Mouse (Mus musculus): ENCODE results near the gene Apc2. TPM values are rescaled to one million over a fixed set of nuclear protein-coding genes. Genes with fewer than 3 reads are reported as not detected.

Apc2 gene
- polyA plus RNA-seq, 2 experiments: 0.04 TPM; not detected in 1

DNA sequence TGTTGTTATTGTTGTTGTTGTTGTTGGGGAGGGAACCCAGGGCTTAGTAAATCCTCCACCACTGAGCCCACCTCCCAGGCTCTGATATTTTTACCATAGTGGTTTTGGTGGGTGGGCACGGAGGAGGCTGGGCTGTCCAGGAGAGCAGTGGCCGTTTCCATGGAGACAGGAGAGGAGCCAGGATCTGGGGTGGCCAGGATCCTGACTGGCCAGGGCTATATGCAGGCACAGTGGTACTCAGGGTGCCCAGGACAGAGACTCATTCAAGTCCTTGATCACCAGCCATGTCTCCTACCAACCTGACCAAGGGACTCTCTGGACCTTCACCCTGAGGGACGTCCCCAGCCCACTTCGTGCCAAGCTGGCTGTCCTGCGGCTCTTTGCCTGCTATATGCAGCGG, 68.0 kb downstream of the Apc2 start:
- no peak for DNase-seq (ENCODE audit: low read depth in 3 of 3, low spot score in 3 of 3)
- Histone ChIP-seq H3K9me3 (ENCODE audit: control insufficient read depth, low read length) (no peaks in the 10 kb centered on the region), H3K27ac (no peak overlapping the region), H3K4me3 (ENCODE audit: insufficient read depth in 1 of 2, low read depth in 2 of 2, low read length in 2 of 2) (no peak overlapping the region), H3K4me1 (replicated peaks; ENCODE audit: control insufficient read depth in 2 of 2, insufficient read depth in 2 of 2, low read length in 1 of 2) (no peaks in the 10 kb centered on the region), H3K9ac (replicated peaks) (no peak overlapping the region), H3K27me3 (ENCODE audit: control insufficient read depth, insufficient read depth, low read length) (peaks cover 5% of the 10 kb centered on the region), H3K4me2 (ENCODE audit: low read depth) (no peak overlapping the region), H3K36me3 (replicated peaks; ENCODE audit: control insufficient read depth, insufficient read depth, low read depth) (no peaks in the 10 kb centered on the region)
- TF ChIP-seq CTCF (IDR thresholded peaks at IDR 0.05; ENCODE audit: low read depth) (no peak), EP300 (IDR thresholded peaks at IDR 0.05; ENCODE audit: low read depth) (no peak)
- WGBS (ENCODE audit: insufficient replicate concordance): 39% methylated on average over 6 of the region's 6 CpGs
- ATAC-seq (ENCODE audit: insufficient read depth): no peak

GRCm38 (mm10) chr10:80365736-80366135, 70.0 kb downstream of the Apc2 start:
- H3K4me1 ChIP-seq (replicated peaks; ENCODE audit: control insufficient read depth in 2 of 2, insufficient read depth in 2 of 2, low read length in 1 of 2): no peaks in the 10 kb centered on the region
- H3K9ac ChIP-seq (replicated peaks): no peak overlapping the region
- WGBS (ENCODE audit: insufficient replicate concordance): 42% methylated on average over 6 of the region's 6 CpGs
- H3K4me3 ChIP-seq (ENCODE audit: insufficient read depth in 1 of 2, low read depth in 2 of 2, low read length in 2 of 2): no peak overlapping the region
- H3K4me2 ChIP-seq (ENCODE audit: low read depth): no peak overlapping the region
- no peak overlapping the region for H3K27ac ChIP-seq
- H3K36me3 ChIP-seq (replicated peaks; ENCODE audit: control insufficient read depth, insufficient read depth, low read depth): no peaks in the 10 kb centered on the region
- ATAC-seq (ENCODE audit: insufficient read depth) (no peak), DNase-seq (ENCODE audit: low read depth in 3 of 3, low spot score in 3 of 3) (no peak)
- H3K27me3 ChIP-seq (ENCODE audit: control insufficient read depth, insufficient read depth, low read length): peaks cover 4% of the 10 kb centered on the region
- no peaks in the 10 kb centered on the region for H3K9me3 ChIP-seq (ENCODE audit: control insufficient read depth, low read length)
- TF ChIP-seq EP300 (IDR thresholded peaks at IDR 0.05; ENCODE audit: low read depth) (no peak), CTCF (IDR thresholded peaks at IDR 0.05; ENCODE audit: low read depth) (no peak)

Small RNAs within 50 kb of the gene (microRNA-seq; reads per million reads assigned to microRNA genes)
- gene Mir6911: 1.3 reads per million

Other genes with a start within 250 kb of the Apc2 start
- gene Gpx4, start 248.8 kb upstream of the Apc2 start, polyA plus RNA-seq (2012; rRNA removed): 274 and 388 TPM in 2 replicates
- 705 and 724 TPM in 2 replicates for gene Gpx4, start 248.8 kb upstream of the Apc2 start, polyA plus RNA-seq (2014; fragmentation: Nextera tagmentation; extraction: Ambion mirVana)
- 10.0 and 10.1 TPM in 2 replicates for gene Sbno2, start 190.4 kb upstream of the Apc2 start, polyA plus RNA-seq (2012; rRNA removed)
- 6.6 and 7.6 TPM in 2 replicates for gene Sbno2, start 190.4 kb upstream of the Apc2 start, polyA plus RNA-seq (2014; fragmentation: Nextera tagmentation; extraction: Ambion mirVana)
- 80.5 and 88.8 TPM in 2 replicates for gene Stk11, start 180.2 kb upstream of the Apc2 start, polyA plus RNA-seq (2012; rRNA removed)
- 17.4 and 18.9 TPM in 2 replicates for gene Stk11, start 180.2 kb upstream of the Apc2 start, polyA plus RNA-seq (2014; fragmentation: Nextera tagmentation; extraction: Ambion mirVana)
- gene Atp5d, start 157.3 kb upstream of the Apc2 start, polyA plus RNA-seq (2012; rRNA removed): 196 and 211 TPM in 2 replicates
- gene Atp5d, start 157.3 kb upstream of the Apc2 start, polyA plus RNA-seq (2014; fragmentation: Nextera tagmentation; extraction: Ambion mirVana): 249 and 270 TPM in 2 replicates
- gene Cbarp, start 155.1 kb upstream of the Apc2 start, polyA plus RNA-seq (2012; rRNA removed): 1.8 and 2.2 TPM in 2 replicates
- gene Cbarp, start 155.1 kb upstream of the Apc2 start, polyA plus RNA-seq (2014; fragmentation: Nextera tagmentation; extraction: Ambion mirVana): 0.42 and 1.1 TPM in 2 replicates
- gene Midn, start 147.7 kb upstream of the Apc2 start, polyA plus RNA-seq (2012; rRNA removed): 9.1 and 10.3 TPM in 2 replicates
- 5.1 and 5.7 TPM in 2 replicates for gene Midn, start 147.7 kb upstream of the Apc2 start, polyA plus RNA-seq (2014; fragmentation: Nextera tagmentation; extraction: Ambion mirVana)
- gene Cirbp, start 130.0 kb upstream of the Apc2 start, polyA plus RNA-seq (2012; rRNA removed): 19.4 and 19.8 TPM in 2 replicates
- 10.1 and 10.7 TPM in 2 replicates for gene Cirbp, start 130.0 kb upstream of the Apc2 start, polyA plus RNA-seq (2014; fragmentation: Nextera tagmentation; extraction: Ambion mirVana)
- gene 1600002K03Rik, start 123.0 kb upstream of the Apc2 start, polyA plus RNA-seq (2012; rRNA removed): 6.8 and 6.9 TPM in 2 replicates
- gene 1600002K03Rik, start 123.0 kb upstream of the Apc2 start, polyA plus RNA-seq (2014; fragmentation: Nextera tagmentation; extraction: Ambion mirVana): 10.6 and 13.2 TPM in 2 replicates
- gene Efna2, start 116.5 kb upstream of the Apc2 start, polyA plus RNA-seq (2012; rRNA removed): 0.40 and 0.47 TPM in 2 replicates
- gene Efna2, start 116.5 kb upstream of the Apc2 start, polyA plus RNA-seq (2014; fragmentation: Nextera tagmentation; extraction: Ambion mirVana): 0.51 and 0.52 TPM in 2 replicates
- 12.9 and 18.8 TPM in 2 replicates for gene Mum1, start 69.5 kb upstream of the Apc2 start, polyA plus RNA-seq (2012; rRNA removed)
- gene Mum1, start 69.5 kb upstream of the Apc2 start, polyA plus RNA-seq (2014; fragmentation: Nextera tagmentation; extraction: Ambion mirVana): 13.2 and 13.8 TPM in 2 replicates
- 189 and 256 TPM in 2 replicates for gene Ndufs7, start 46.9 kb upstream of the Apc2 start, polyA plus RNA-seq (2012; rRNA removed)
- gene Ndufs7, start 46.9 kb upstream of the Apc2 start, polyA plus RNA-seq (2014; fragmentation: Nextera tagmentation; extraction: Ambion mirVana): 272 and 285 TPM in 2 replicates
- gene Gamt, start 35.0 kb upstream of the Apc2 start, polyA plus RNA-seq (2012; rRNA removed): 36.5 and 41.4 TPM in 2 replicates
- 64.9 and 67.9 TPM in 2 replicates for gene Gamt, start 35.0 kb upstream of the Apc2 start, polyA plus RNA-seq (2014; fragmentation: Nextera tagmentation; extraction: Ambion mirVana)
- gene Dazap1, start 34.5 kb upstream of the Apc2 start, polyA plus RNA-seq (2012; rRNA removed): 54.8 and 75.9 TPM in 2 replicates
- gene Dazap1, start 34.5 kb upstream of the Apc2 start, polyA plus RNA-seq (2014; fragmentation: Nextera tagmentation; extraction: Ambion mirVana): 20.4 and 22.7 TPM in 2 replicates
- gene Rps15, start 3.5 kb upstream of the Apc2 start, polyA plus RNA-seq (2012; rRNA removed): 2,043 and 2,097 TPM in 2 replicates
- gene Rps15, start 3.5 kb upstream of the Apc2 start, polyA plus RNA-seq (2014; fragmentation: Nextera tagmentation; extraction: Ambion mirVana): 805 and 809 TPM in 2 replicates
- 24.3 and 24.7 TPM in 2 replicates for gene 2310011J03Rik, start 24.6 kb downstream of the Apc2 start, polyA plus RNA-seq (2012; rRNA removed)
- 29.4 and 29.5 TPM in 2 replicates for gene 2310011J03Rik, start 24.6 kb downstream of the Apc2 start, polyA plus RNA-seq (2014; fragmentation: Nextera tagmentation; extraction: Ambion mirVana)
- 6.6 and 7.2 TPM in 2 replicates for gene Pcsk4, start 33.5 kb downstream of the Apc2 start, polyA plus RNA-seq (2012; rRNA removed)
- 3.1 and 3.2 TPM in 2 replicates for gene Pcsk4, start 33.5 kb downstream of the Apc2 start, polyA plus RNA-seq (2014; fragmentation: Nextera tagmentation; extraction: Ambion mirVana)
- 23.6 and 29.2 TPM in 2 replicates for gene Reep6, start 34.0 kb downstream of the Apc2 start, polyA plus RNA-seq (2012; rRNA removed)
- 55.3 and 59.5 TPM in 2 replicates for gene Reep6, start 34.0 kb downstream of the Apc2 start, polyA plus RNA-seq (2014; fragmentation: Nextera tagmentation; extraction: Ambion mirVana)
- 1.9 and 2.1 TPM in 2 replicates for gene Adamtsl5, start 52.4 kb downstream of the Apc2 start, polyA plus RNA-seq (2012; rRNA removed)
- gene Adamtsl5, start 52.4 kb downstream of the Apc2 start, polyA plus RNA-seq (2014; fragmentation: Nextera tagmentation; extraction: Ambion mirVana): 1.3 TPM in 2 replicates
- 0.08 and 0.10 TPM in 2 replicates for gene Plk5, start 60.5 kb downstream of the Apc2 start, polyA plus RNA-seq (2012; rRNA removed)
- gene Plk5, start 60.5 kb downstream of the Apc2 start, polyA plus RNA-seq (2014; fragmentation: Nextera tagmentation; extraction: Ambion mirVana): 0.09 TPM in 1 of 2 replicates, not detected in the other
- 3.2 and 3.3 TPM in 2 replicates for gene Mex3d, start 91.7 kb downstream of the Apc2 start, polyA plus RNA-seq (2012; rRNA removed)
- 0.55 and 1.1 TPM in 2 replicates for gene Mex3d, start 91.7 kb downstream of the Apc2 start, polyA plus RNA-seq (2014; fragmentation: Nextera tagmentation; extraction: Ambion mirVana)
- 66.7 and 79.5 TPM in 2 replicates for gene Mbd3, start 103.6 kb downstream of the Apc2 start, polyA plus RNA-seq (2012; rRNA removed)
- 43.7 and 44.3 TPM in 2 replicates for gene Mbd3, start 103.6 kb downstream of the Apc2 start, polyA plus RNA-seq (2014; fragmentation: Nextera tagmentation; extraction: Ambion mirVana)
- 359 and 571 TPM in 2 replicates for gene Uqcr11, start 110.9 kb downstream of the Apc2 start, polyA plus RNA-seq (2012; rRNA removed)
- gene Uqcr11, start 110.9 kb downstream of the Apc2 start, polyA plus RNA-seq (2014; fragmentation: Nextera tagmentation; extraction: Ambion mirVana): 729 and 738 TPM in 2 replicates
- gene Tcf3, start 137.7 kb downstream of the Apc2 start, polyA plus RNA-seq (2012; rRNA removed): 54.7 and 74.7 TPM in 2 replicates
- 41.9 and 55.4 TPM in 2 replicates for gene Tcf3, start 137.7 kb downstream of the Apc2 start, polyA plus RNA-seq (2014; fragmentation: Nextera tagmentation; extraction: Ambion mirVana)
- gene Onecut3, start 198.9 kb downstream of the Apc2 start, polyA plus RNA-seq (2012; rRNA removed): 0.02 TPM in 2 replicates
- not detected in 2 replicates for gene Onecut3, start 198.9 kb downstream of the Apc2 start, polyA plus RNA-seq (2014; fragmentation: Nextera tagmentation; extraction: Ambion mirVana)
- gene Atp8b3, start 243.1 kb downstream of the Apc2 start, polyA plus RNA-seq (2012; rRNA removed): 0.01 and 0.02 TPM in 2 replicates
- 0.05 TPM in 1 of 2 replicates, not detected in the other for gene Atp8b3, start 243.1 kb downstream of the Apc2 start, polyA plus RNA-seq (2014; fragmentation: Nextera tagmentation; extraction: Ambion mirVana)